In the genomic region with DNA sequence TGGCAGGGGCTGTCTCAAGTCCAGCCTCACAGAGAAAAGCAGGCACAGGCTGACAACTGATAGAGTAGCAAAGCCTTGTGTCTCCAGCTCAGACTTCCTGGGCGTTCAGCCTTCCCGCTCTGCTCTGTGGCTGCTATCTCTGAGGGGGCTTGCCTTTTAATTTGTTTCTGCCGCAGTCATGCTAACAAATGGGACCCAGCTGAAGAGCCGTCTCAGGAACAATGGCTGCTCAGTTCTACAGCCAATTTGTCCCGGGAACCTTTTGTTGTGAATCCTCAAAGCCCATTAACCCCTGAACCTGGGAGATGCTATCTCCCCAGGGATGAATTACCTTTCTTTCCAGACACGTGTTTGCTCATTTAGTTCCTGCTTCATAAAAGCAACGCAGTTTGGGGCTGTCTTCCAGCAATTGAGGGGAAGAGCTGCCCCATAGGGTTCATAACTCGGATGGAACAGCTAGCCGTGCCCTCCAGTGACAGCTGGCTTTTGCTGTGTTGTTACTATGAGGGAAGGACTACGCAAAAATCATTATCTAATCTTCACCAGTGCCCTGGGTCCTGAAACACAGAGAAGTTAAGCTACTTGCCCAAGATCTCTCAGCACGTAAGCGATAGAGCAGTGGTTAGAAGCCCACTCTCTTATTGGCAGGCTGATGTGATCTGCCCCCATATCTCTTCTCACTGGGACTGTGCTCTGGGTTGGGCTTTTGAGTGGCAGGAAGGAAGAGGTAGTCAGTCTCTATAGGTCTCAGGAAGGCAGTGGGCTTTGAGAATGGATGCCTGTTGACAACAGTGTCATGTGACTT, we compare ENCODE assay signal across 9 mouse cellular contexts.
A peak's percentile ranks its signal among the peaks of the same experiment; 100 is the strongest.
DNase-seq lines count a peak whose midpoint lies in the region; ATAC-seq lines count a peak whose summit lies in the region.
"Had no signal": no experiment of that assay in that cellular context is flagged by ENCODE, and none has a peak within 500 bp of the region (broad histone marks: within the 10 kb centered on the region; RNA-seq: fewer than 3 reads in every experiment).

No protein-coding gene starts in this region.

- peaks cover 24% of the 10 kb centered on the region; the same call in 1 of the 2 replicates for H3K4me1 ChIP-seq in liver, embryonic 12.5 days
- H3K4me1 ChIP-seq in forebrain, embryonic 12.5 days, result peaks cover 15% of the 10 kb centered on the region
- H3K4me1 ChIP-seq in limb, embryonic 13.5 days, result peaks cover 19% of the 10 kb centered on the region
- H3K4me1 ChIP-seq in neural tube, embryonic 14.5 days (ENCODE audit: control insufficient read depth, insufficient read depth, low read length), result peaks cover 9% of the 10 kb centered on the region; the same call in 1 of the 2 replicates

- peak overlapping the region; percentile 1 for H3K4me2 ChIP-seq in liver, embryonic 12.5 days
- peak overlapping the region; percentile 4; the same call in 1 of the 2 replicates for H3K4me2 ChIP-seq in forebrain, embryonic 12.5 days
- H3K4me2 ChIP-seq in limb, embryonic 13.5 days (replicated peaks), result peak overlapping the region; percentile 11; the same call in 1 of the 2 replicates
- H3K4me2 ChIP-seq in neural tube, embryonic 14.5 days (ENCODE audit: low read depth, low read length), result no peak overlapping the region

- H3K27ac ChIP-seq in liver, embryonic 12.5 days, result no peak overlapping the region
- no peak overlapping the region for H3K27ac ChIP-seq in forebrain, embryonic 12.5 days
- no peak overlapping the region for H3K27ac ChIP-seq in limb, embryonic 13.5 days
- H3K27ac ChIP-seq in neural tube, embryonic 14.5 days (ENCODE audit: low read depth, low read length), result no peak overlapping the region

- no peak overlapping the region for H3K4me3 ChIP-seq in liver, embryonic 12.5 days
- H3K4me3 ChIP-seq in forebrain, embryonic 12.5 days (replicated peaks), result no peak overlapping the region
- no peak overlapping the region for H3K4me3 ChIP-seq in limb, embryonic 13.5 days
- no peak overlapping the region for H3K4me3 ChIP-seq in neural tube, embryonic 14.5 days (ENCODE audit: low read depth, low read length)

- H3K9ac ChIP-seq in liver, embryonic 12.5 days, result no peak overlapping the region
- H3K9ac ChIP-seq in forebrain, embryonic 12.5 days, result no peak overlapping the region
- no peak overlapping the region for H3K9ac ChIP-seq in limb, embryonic 13.5 days
- no peak overlapping the region for H3K9ac ChIP-seq in neural tube, embryonic 14.5 days (replicated peaks; ENCODE audit: low read depth, low read length)

- DNase-seq in liver, result no peak
- DNase-seq in cerebellum, postnatal 36 days, result no peak
- no peak for DNase-seq in left cerebral cortex, adult 11 months (ENCODE audit: low spot score)
- DNase-seq: lung, postnatal 10 days had no signal

- 0 out of 2 replicates have a peak, but pooled peaks have one; percentile 40 for ATAC-seq in liver, embryonic 12.5 days
- peak; percentile 61 for ATAC-seq in forebrain, embryonic 12.5 days (ENCODE audit: low FRiP score)
- ATAC-seq in limb, embryonic 13.5 days (ENCODE audit: low FRiP score, low read depth), result no peak
- peak; percentile 70; the same call in 1 of the 2 replicates for ATAC-seq in neural tube, embryonic 14.5 days (ENCODE audit: low read depth)
- no peak for ATAC-seq in cerebellum, adult (ENCODE audit: insufficient number of reproducible peaks, low FRiP score, low TSS enrichment)

- WGBS in liver, embryonic 12.5 days (ENCODE audit: insufficient replicate concordance), result 14% methylated on average over 12 of the region's 12 CpGs
- 14% methylated on average over 12 of the region's 12 CpGs for WGBS in forebrain, embryonic 12.5 days
- 26% methylated on average over 12 of the region's 12 CpGs for WGBS in limb, embryonic 13.5 days
- 12% methylated on average over 12 of the region's 12 CpGs for WGBS in neural tube, embryonic 14.5 days

- no peaks in the 10 kb centered on the region for H3K9me3 ChIP-seq in liver, embryonic 12.5 days (replicated peaks)
- no peaks in the 10 kb centered on the region for H3K9me3 ChIP-seq in forebrain, embryonic 12.5 days
- no peaks in the 10 kb centered on the region for H3K9me3 ChIP-seq in limb, embryonic 13.5 days
- H3K9me3 ChIP-seq in neural tube, embryonic 14.5 days (ENCODE audit: control insufficient read depth, low read length), result no peaks in the 10 kb centered on the region

- H3K36me3 ChIP-seq in liver, embryonic 12.5 days, result no peaks in the 10 kb centered on the region
- H3K36me3 ChIP-seq in forebrain, embryonic 12.5 days (replicated peaks), result no peaks in the 10 kb centered on the region
- H3K36me3 ChIP-seq in limb, embryonic 13.5 days, result no peaks in the 10 kb centered on the region
- no peaks in the 10 kb centered on the region for H3K36me3 ChIP-seq in neural tube, embryonic 14.5 days (ENCODE audit: control insufficient read depth, insufficient read depth, low read length)

- peaks cover 3% of the 10 kb centered on the region; the same call in 1 of the 2 replicates for H3K27me3 ChIP-seq in liver, embryonic 12.5 days (replicated peaks)
- H3K27me3 ChIP-seq in forebrain, embryonic 12.5 days, result peaks cover 94% of the 10 kb centered on the region
- peaks cover 71% of the 10 kb centered on the region for H3K27me3 ChIP-seq in limb, embryonic 13.5 days
- peaks cover 19% of the 10 kb centered on the region for H3K27me3 ChIP-seq in neural tube, embryonic 14.5 days (ENCODE audit: control insufficient read depth, insufficient read depth, low read length)

Comparison
In these comparisons a context has a peak if more than half of its experiments do, and no peak if none do; other contexts are left out.
1. ATAC-seq: peak in liver, embryonic 12.5 days (single experiment), forebrain, embryonic 12.5 days (single experiment) and neural tube, embryonic 14.5 days (single experiment); none in limb, embryonic 13.5 days (single experiment) and cerebellum, adult (single experiment).